Mouse (Mus musculus) heart, embryonic 10.5 days (tissue): Measurements from ENCODE around the gene Wwox. TPM values are rescaled to one million over a fixed set of nuclear protein-coding genes. Genes with fewer than 3 reads are reported as not detected.

Experiments
- DNase-seq: peaks from one replicate; pipeline ENCODE4 v3.0.0-alpha.2; 2017; ENCODE audit warnings: low spot score
- H3K27ac ChIP-seq: fragments of 300-500 bp; sonication (generic); 2 replicates; pipeline ENCODE4 v1.5.1; 2016; ENCODE audit warnings: mild to moderate bottlenecking
- H3K27me3 ChIP-seq: fragments of 300-500 bp; sonication (generic); 2 replicates; pipeline ENCODE4 v1.6.1; 2016; ENCODE audit warnings: mild to moderate bottlenecking; ENCODE audit not compliant: poor library complexity, insufficient read depth, severe bottlenecking
- H3K36me3 ChIP-seq: fragments of 300-500 bp; sonication (generic); 2 replicates; pipeline ENCODE4 v1.6.1; 2016; ENCODE audit warnings: mild to moderate bottlenecking, moderate library complexity
- H3K4me1 ChIP-seq: fragments of 300-500 bp; sonication (generic); 2 replicates; pipeline ENCODE4 v1.6.1; 2016; ENCODE audit warnings: mild to moderate bottlenecking
- H3K4me3 ChIP-seq: fragments of 300-500 bp; sonication (generic); 2 replicates; pipeline ENCODE4 v1.5.1; 2016; ENCODE audit warnings: mild to moderate bottlenecking, moderate library complexity
- H3K9me3 ChIP-seq: fragments of 300-500 bp; sonication (generic); 2 replicates; pipeline ENCODE4 v1.6.1; 2016; ENCODE audit warnings: mild to moderate bottlenecking, moderate library complexity
- WGBS: fragments of 180-500 bp; shearing (Covaris S2); methylation state at CpG from one replicate; pipeline ENCODE4 v1.1.7; 2016; 5-methylcytosine and 5-hydroxymethylcytosine counted together
- polyA plus RNA-seq: library from polyadenylated mRNA; unstranded; fragments of >200 nt; fragmentation: Nextera tagmentation; extraction: Ambion mirVana; gene quantifications from 2 replicates; pipeline ENCODE4 v1.2.1, GENCODE M21; 2016

Wwox gene
- polyA plus RNA-seq, 1 experiment from 2014 or later: 9.8 TPM

GRCm38 (mm10) chr8:114523061-114523460 lies 83.6 kb downstream of the Wwox start:
- no peaks in the 10 kb centered on the region for H3K9me3 ChIP-seq
- no peaks in the 10 kb centered on the region for H3K4me1 ChIP-seq
- no peak overlapping the region for H3K4me3 ChIP-seq
- no peak for DNase-seq
- H3K27me3 ChIP-seq: no peaks in the 10 kb centered on the region
- no peak overlapping the region for H3K27ac ChIP-seq
- 83% methylated on average over 2 of the region's 2 CpGs for WGBS
- no peaks in the 10 kb centered on the region for H3K36me3 ChIP-seq

- Histone ChIP-seq H3K9me3 (no peaks in the 10 kb centered on the region), H3K27ac (no peak overlapping the region), H3K36me3 (no peaks in the 10 kb centered on the region), H3K4me1 (0 out of 2 replicates have a peak, but pooled peaks cover 3% of the 10 kb centered on the region), H3K4me3 (no peak overlapping the region), H3K27me3 (peaks cover 23% of the 10 kb centered on the region; the same call in 1 of the 2 replicates)
- 83% methylated on average over 15 of the region's 15 CpGs for WGBS
- no peak for DNase-seq
These were observed 87.3 kb downstream of the Wwox start for GRCm38 (mm10) chr8:114526626-114527267.

- no peaks in the 10 kb centered on the region for H3K36me3 ChIP-seq
- no peak overlapping the region for H3K27ac ChIP-seq
- no peak for DNase-seq
- peaks cover 26% of the 10 kb centered on the region; the same call in 1 of the 2 replicates for H3K27me3 ChIP-seq
- no peaks in the 10 kb centered on the region for H3K9me3 ChIP-seq
- H3K4me3 ChIP-seq: no peak overlapping the region
- 83% methylated on average over 12 of the region's 12 CpGs for WGBS
- peaks cover 7% of the 10 kb centered on the region; the same call in 1 of the 2 replicates for H3K4me1 ChIP-seq
These were observed 88.3 kb downstream of the Wwox start for GRCm38 (mm10) chr8:114527648-114528221.

GRCm38 (mm10) chr8:114529581-114529980 lies 90.1 kb downstream of the Wwox start:
- peaks cover 26% of the 10 kb centered on the region; the same call in 1 of the 2 replicates for H3K27me3 ChIP-seq
- no peak for DNase-seq
- H3K9me3 ChIP-seq: no peaks in the 10 kb centered on the region
- peaks cover 7% of the 10 kb centered on the region; the same call in 1 of the 2 replicates for H3K4me1 ChIP-seq
- H3K4me3 ChIP-seq: no peak overlapping the region
- H3K27ac ChIP-seq: no peak overlapping the region
- WGBS: 76% methylated on average over 10 of the region's 10 CpGs
- H3K36me3 ChIP-seq: no peaks in the 10 kb centered on the region

GRCm38 (mm10) chr8:114536201-114536600 lies 96.7 kb downstream of the Wwox start:
- 65% methylated on average over 6 of the region's 6 CpGs for WGBS
- peaks cover 7% of the 10 kb centered on the region; the same call in 1 of the 2 replicates for H3K4me1 ChIP-seq
- H3K4me3 ChIP-seq: no peak overlapping the region
- no peak for DNase-seq
- H3K27ac ChIP-seq: no peak overlapping the region
- H3K36me3 ChIP-seq: no peaks in the 10 kb centered on the region
- peaks cover 51% of the 10 kb centered on the region for H3K27me3 ChIP-seq
- H3K9me3 ChIP-seq: no peaks in the 10 kb centered on the region

GRCm38 (mm10) chr8:114541132-114541531 lies 101.7 kb downstream of the Wwox start:
- H3K27me3 ChIP-seq: peaks cover 39% of the 10 kb centered on the region
- H3K27ac ChIP-seq: no peak overlapping the region
- no peaks in the 10 kb centered on the region for H3K36me3 ChIP-seq
- no peaks in the 10 kb centered on the region for H3K4me1 ChIP-seq
- H3K4me3 ChIP-seq: no peak overlapping the region
- no peaks in the 10 kb centered on the region for H3K9me3 ChIP-seq
- DNase-seq: no peak
- 11% methylated on average over 3 of the region's 3 CpGs for WGBS

- Histone ChIP-seq H3K4me1 (no peaks in the 10 kb centered on the region), H3K36me3 (no peaks in the 10 kb centered on the region), H3K27ac (no peak overlapping the region), H3K27me3 (no peaks in the 10 kb centered on the region), H3K9me3 (no peaks in the 10 kb centered on the region), H3K4me3 (no peak overlapping the region)
- whole genome bisulfite sequencing: 71% methylated on average over 8 of the region's 8 CpGs
- no peak for DNase-seq
These were observed 108.9 kb downstream of the Wwox start for GRCm38 (mm10) chr8:114548360-114548759.

GRCm38 (mm10) chr8:114548837-114549236 lies 109.4 kb downstream of the Wwox start:
- no peak overlapping the region for H3K4me3 ChIP-seq
- H3K9me3 ChIP-seq: no peaks in the 10 kb centered on the region
- no peaks in the 10 kb centered on the region for H3K27me3 ChIP-seq
- DNase-seq: no peak
- no peaks in the 10 kb centered on the region for H3K36me3 ChIP-seq
- WGBS: 68% methylated on average over 6 of the region's 6 CpGs
- no peaks in the 10 kb centered on the region for H3K4me1 ChIP-seq
- H3K27ac ChIP-seq: no peak overlapping the region

GRCm38 (mm10) chr8:114550029-114550428 lies 110.6 kb downstream of the Wwox start:
- no peaks in the 10 kb centered on the region for H3K27me3 ChIP-seq
- 63% methylated on average over 7 of the region's 7 CpGs for WGBS
- DNase-seq: no peak
- H3K36me3 ChIP-seq: no peaks in the 10 kb centered on the region
- no peaks in the 10 kb centered on the region for H3K9me3 ChIP-seq
- no peaks in the 10 kb centered on the region for H3K4me1 ChIP-seq
- no peak overlapping the region for H3K27ac ChIP-seq
- no peak overlapping the region for H3K4me3 ChIP-seq

GRCm38 (mm10) chr8:114552606-114553005 lies 113.2 kb downstream of the Wwox start:
- Histone ChIP-seq H3K27ac (no peak overlapping the region), H3K9me3 (no peaks in the 10 kb centered on the region), H3K4me1 (no peaks in the 10 kb centered on the region), H3K27me3 (no peaks in the 10 kb centered on the region), H3K36me3 (no peaks in the 10 kb centered on the region), H3K4me3 (no peak overlapping the region)
- no peak for DNase-seq
- 76% methylated on average over 3 of the region's 3 CpGs for WGBS

GRCm38 (mm10) chr8:114554966-114555365 lies 115.5 kb downstream of the Wwox start:
- Histone ChIP-seq H3K4me3 (no peak overlapping the region), H3K36me3 (no peaks in the 10 kb centered on the region), H3K9me3 (no peaks in the 10 kb centered on the region), H3K27me3 (no peaks in the 10 kb centered on the region), H3K27ac (no peak overlapping the region), H3K4me1 (no peaks in the 10 kb centered on the region)
- no peak for DNase-seq
- 58% methylated on average over 15 of the region's 15 CpGs for WGBS

- no peaks in the 10 kb centered on the region for H3K4me1 ChIP-seq
- 73% methylated on average over 6 of the region's 6 CpGs for WGBS
- no peak for DNase-seq
- H3K27ac ChIP-seq: no peak overlapping the region
- no peak overlapping the region for H3K4me3 ChIP-seq
- H3K9me3 ChIP-seq: no peaks in the 10 kb centered on the region
- H3K36me3 ChIP-seq: no peaks in the 10 kb centered on the region
- peaks cover 5% of the 10 kb centered on the region; the same call in 1 of the 2 replicates for H3K27me3 ChIP-seq
These were observed 116.2 kb downstream of the Wwox start for GRCm38 (mm10) chr8:114555491-114556202.

- 84% methylated on average over 8 of the region's 8 CpGs for WGBS
- Histone ChIP-seq H3K27me3 (peaks cover 8% of the 10 kb centered on the region), H3K9me3 (no peaks in the 10 kb centered on the region), H3K36me3 (no peaks in the 10 kb centered on the region), H3K27ac (no peak overlapping the region), H3K4me3 (no peak overlapping the region), H3K4me1 (no peaks in the 10 kb centered on the region)
- no peak for DNase-seq
These were observed 121.7 kb downstream of the Wwox start for GRCm38 (mm10) chr8:114561191-114561590.
